Mouse (Mus musculus) v-Abl transformed pro-B cells (cell line): ENCODE measurements around the gene Usp28.

Source experiments
- in situ Hi-C, 2 experiments: fragments of 400-800 bp; cut with MboI; formaldehyde crosslinking; loops; one replicate each; pipeline ENCODE4 v1.15.1; 2025; ENCODE audit not compliant: unreplicated experiment in 2 of 2

Gene Usp28

DNA sequence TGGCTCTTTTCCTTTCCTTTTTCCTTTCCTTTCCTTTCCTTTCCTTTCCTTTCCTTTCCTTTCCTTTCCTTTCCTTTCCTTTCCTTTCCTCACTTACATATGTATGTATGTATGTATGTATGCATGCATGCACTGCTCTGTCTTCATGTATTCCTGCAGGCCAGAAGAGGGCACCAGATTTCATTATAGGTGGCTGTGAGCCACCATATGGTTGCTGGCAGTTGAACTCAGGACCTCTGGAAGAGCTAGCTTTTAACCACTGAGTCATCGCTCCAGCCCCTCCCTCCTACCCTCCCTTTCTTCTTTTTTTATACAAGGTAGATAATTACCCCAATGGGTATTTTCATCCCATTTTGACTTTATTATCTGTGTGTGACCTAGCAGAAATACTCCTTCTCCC, 10.6 kb downstream of the Usp28 start:
- in situ Hi-C loops, result loop anchor here in 1 of 2 experiments (25.0 kb wide), 1 partner anchor 1767 kb away; the partner anchor contains the start of genes Cryab, Fdxacb1 and Hspb2

DNA sequence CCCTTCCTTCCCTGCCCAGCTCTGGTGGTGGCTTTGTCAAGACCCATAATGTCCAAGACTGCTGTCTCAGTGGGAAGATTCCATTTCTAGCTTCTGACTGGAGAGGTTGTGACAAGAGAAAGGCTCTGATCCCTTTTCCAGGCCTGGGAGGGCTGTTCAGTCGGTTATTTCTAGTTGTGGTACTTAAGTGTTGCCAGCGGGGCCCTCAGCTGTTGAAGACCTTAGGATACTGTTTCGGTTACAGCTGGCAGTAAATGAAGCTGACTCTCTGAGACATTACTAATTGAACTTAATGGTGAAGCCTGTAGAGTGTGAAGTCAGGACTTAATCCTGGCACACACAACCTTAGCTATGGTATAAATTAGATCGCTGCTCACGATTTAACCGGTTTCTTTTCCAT, 14.1 kb downstream of the Usp28 start:
- in situ Hi-C loops, result loop anchor here in 1 of 2 experiments (25.0 kb wide), 1 partner anchor 1763 kb away; the partner anchor contains the start of genes Cryab, Fdxacb1 and Hspb2

DNA sequence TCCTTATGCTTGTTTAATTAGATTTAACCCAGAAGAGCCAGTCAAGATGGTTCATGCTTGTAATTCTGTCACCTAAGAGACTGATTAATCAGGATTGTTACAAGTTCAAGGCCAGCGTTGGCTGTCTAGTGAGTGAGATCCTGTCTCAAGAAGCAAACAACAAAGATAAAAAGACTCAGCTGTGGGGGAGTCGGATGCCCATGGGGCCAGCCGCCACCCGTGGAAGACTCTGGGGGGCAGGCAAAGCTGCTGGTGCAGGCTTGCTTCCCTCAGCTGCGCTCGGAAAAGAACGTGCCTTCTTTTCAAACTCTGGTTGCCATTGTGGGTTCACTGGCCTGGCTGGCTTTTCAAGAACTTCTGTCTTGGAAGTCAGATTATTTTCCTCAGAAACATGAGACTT, 30.6 kb downstream of the Usp28 start:
- in situ Hi-C loops, result no loop called here

DNA sequence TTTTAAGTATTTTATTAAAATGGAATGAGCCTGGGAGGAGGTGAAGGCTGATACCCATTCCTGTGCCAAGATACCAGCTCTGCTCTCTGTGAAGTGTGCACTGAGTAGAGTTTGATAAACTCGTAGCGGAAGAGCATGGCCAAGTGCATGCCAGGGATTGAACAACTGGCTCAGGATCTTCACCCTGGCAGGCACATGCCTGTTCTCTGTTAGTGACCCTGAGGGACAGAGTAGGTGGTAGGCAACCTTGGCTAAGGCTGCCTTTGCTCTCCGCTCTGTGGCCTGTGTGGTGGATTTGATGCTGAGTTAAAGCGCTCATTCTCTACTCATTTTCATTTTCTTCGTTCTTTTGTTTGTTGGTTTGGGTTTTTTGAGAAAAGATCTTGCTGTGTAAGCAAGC, 36.1 kb downstream of the Usp28 start:
- in situ Hi-C loops, result no loop called here

DNA sequence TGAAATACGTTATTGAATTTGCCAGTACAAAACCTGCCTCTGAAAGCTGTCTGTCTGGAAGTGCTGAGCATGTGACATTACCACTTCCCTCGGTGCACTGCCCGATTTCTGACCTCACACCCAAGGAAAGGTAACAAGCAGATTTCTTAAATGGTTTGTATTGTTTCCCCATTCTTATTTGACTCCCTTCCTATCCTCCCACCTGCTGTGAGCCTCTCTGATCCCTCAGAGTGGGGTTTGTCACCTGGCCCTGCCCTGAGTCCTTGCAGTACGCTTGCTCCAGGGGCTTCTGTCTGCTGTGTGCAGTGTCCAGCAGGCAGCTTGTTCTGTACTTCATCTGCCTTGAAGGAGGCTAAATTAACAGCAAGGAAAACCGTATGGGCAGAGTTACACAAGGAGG, 38.8 kb downstream of the Usp28 start:
- in situ Hi-C loops, result no loop called here

DNA sequence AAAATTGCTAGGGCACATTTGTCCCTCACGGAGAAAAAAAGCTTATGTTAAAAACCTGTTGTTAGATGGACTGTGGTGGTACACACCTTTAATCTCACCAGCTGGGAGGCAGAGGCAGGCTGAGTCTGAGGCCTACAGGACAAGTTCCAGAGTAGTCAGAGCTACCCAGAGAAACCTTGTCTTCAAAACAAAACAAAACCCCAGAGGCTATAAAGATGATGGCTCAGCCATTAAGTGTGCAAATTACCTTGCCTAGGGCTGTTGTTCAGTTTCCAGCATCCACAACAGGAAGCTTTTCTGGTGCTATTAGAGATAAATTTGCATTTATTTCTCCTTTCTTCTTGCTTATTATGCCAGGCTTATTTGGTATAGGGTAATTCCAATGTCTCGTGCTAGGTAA, 39.4 kb downstream of the Usp28 start:
- in situ Hi-C loops, result no loop called here

DNA sequence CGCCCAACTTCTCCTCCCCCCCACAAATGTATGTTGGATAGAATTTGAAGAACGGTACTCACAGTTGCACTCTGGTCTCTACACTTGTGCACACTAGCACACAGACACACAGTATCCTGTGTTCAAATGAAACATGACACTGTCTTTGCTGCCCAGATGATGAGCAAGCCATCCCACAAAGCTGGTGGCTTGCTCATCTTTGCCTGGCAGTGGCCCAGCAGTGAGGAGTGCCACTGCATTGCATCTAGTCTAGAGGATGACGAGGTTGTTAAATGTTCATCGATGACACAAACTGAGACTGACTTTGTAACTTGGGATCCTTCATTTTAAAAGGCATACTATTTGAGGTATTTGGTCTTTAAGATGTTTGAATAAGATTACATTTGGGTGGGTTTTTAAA, 49.6 kb downstream of the Usp28 start:
- in situ Hi-C loops, result no loop called here

DNA sequence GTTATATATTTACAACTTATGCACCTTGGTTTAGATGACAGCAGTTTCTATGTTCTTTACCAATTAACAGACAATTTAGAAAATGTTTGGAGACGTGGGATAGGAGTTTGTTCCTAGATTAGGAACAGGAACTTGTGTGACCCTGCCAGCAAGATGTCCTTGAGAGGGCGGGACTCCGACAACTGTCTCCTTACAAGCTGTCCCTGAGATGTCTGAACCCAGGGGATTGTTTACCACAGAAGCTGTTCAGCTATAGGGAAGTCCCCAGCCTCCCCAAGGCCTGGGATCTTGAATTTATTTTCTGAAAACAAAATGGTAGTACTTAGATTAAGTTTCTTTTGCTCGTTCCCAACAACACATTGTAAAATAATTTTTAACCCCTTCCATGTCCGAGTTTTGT, 65.7 kb downstream of the Usp28 start:
- in situ Hi-C loops, result loop anchor here (5.0 to 25.0 kb wide), 3 partner anchors 64 to 564 kb away; partner anchors contain the start of genes Gm5617 (in 2 of the 2), Rbm7 (in 2 of the 2), Rexo2 (in 2 of the 2) and Usp28 (in 2 of the 2)

DNA sequence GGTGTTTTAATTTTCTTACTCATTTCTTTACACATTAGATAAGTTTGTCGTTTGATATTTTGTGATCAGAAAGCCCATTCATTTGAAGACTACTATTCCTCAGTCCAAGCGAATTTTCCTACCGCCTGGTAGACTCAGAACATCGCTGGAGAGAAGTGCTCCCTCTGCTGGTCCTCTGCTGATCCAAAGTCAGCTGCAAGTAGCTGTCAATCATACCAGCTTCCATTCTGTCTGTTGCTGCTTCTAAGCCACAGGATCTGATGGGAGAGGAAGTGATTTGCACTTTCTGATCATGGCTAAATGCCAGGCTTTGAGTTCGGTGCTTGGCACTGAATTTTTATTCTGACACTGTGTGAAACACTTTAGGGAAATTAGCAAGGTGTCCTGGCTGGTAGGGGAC, 66.2 kb downstream of the Usp28 start:
- in situ Hi-C loops, result loop anchor here (5.0 to 25.0 kb wide), 3 partner anchors 64 to 564 kb away; partner anchors contain the start of genes Gm5617 (in 2 of the 2), Rbm7 (in 2 of the 2), Rexo2 (in 2 of the 2) and Usp28 (in 2 of the 2)

DNA sequence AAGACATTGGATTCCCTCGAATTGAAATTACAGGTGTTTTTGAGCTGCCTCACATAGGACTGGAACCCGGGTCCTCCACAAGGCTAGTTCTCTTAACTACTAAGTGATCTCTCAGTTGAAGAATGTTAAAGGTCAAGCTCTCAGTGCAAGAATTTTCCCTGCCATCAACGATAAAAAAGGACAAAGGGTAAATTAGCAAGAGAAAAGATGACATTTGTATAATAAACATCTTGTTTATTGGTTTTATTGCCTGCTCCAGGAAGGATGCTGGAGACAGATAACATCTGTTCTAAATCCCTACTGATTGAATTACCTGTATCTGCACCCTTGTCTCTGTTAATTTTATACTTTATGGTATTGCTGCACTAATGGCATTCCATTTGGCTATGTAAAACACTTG, 68.9 kb downstream of the Usp28 start:
- in situ Hi-C loops, result loop anchor here (5.0 to 25.0 kb wide), 3 partner anchors 67 to 567 kb away; partner anchors contain the start of genes Gm5617 (in 2 of the 2), Rbm7 (in 2 of the 2), Rexo2 (in 2 of the 2) and Usp28 (in 2 of the 2)

DNA sequence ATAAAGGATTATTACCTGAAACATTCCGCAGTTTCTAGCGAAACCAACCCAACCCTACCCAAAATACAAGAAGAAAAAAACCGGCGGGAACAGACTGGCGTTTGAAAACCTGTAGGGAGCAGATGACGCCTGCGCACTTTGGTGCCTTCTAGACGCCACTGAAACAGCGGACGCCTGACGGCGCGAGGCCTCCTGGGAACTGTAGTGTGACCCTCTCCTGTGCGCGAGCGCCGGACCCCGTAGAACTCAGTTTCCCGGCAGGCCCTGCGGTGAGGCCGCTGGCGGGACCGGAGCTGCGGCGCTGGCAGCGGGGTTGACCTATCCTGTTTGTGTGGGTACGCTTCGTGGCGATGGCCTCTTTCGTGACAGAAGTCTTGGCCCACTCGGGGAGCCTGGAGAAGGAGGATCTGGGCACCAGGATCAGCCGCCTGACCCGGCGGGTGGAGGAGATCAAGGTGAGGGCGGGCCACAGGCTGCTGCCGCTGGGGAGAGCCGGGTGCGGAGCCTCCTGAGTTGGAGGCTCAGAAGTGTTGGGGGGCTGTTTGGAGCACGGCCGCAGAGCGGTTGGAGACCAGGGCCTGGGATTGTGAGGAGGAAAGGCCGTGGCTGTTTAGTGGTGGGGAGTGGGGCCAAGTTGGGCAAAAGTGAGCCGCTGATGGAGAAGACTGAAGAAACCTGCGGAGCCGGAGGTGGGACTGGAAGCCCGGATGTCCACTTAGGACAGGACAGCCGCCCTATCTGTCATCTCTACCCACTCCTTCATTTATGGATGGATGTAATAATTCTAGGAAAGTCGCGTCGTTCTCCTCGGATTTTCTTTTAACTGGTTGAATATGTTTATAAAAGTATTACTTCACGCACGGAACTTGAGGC, 70.4 kb downstream of the Usp28 start, which contains the start of gene Zw10:
Zw10 (plus strand) TSS at position 281 of the 873 bp plus-strand sequence.
- in situ Hi-C loops, result loop anchor here (10.0 to 25.0 kb wide), 2 partner anchors 411 to 568 kb away; partner anchors contain the start of genes Gm5617 (in 2 of the 2), Rbm7 (in 2 of the 2) and Rexo2 (in 2 of the 2)

DNA sequence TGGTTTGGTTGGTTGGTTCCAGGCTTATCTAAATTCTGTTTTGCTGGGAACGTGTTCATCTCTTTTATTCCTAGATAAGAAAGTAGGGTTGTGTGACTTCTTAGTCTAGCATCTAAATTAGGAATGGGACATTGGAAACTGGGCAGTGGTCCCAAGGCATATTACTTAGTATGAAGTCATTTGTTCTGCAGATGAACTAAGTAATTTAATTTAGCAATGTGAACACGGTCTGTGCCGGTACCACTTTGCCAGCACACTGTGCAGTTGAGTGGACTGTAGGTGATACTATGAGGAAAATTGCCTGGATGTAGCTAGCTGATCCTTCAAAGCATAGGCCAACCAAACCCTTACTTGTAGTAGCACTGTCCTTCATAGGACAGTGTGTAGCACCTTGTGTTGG, 91.7 kb downstream of the Usp28 start:
- in situ Hi-C loops, result loop anchor here (25.0 kb wide), 2 partner anchors 1360 to 1385 kb away; no protein-coding TSS in a partner anchor

DNA sequence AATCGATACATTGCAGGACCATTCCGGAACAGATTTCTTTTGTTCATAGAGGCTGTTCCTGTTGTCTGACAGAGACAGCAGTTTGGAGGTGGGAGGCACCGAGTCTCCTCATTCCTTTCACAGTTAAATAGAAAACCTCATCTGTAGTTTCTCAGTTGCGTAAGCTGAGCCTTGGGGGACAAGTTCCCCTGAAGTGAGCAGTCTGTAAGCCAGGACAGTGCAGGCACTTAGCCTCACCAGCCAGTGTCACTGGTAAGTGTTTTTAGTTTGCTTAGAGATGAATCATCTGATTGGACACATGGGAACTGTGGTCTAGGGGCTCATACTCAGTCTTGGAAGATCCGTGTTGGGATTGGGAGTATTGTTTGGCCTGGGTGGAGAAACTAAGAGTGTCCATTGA, 95.9 kb downstream of the Usp28 start, which contains the start of gene Tmprss5:
Tmprss5 (plus strand) TSS at position 154 of the 400 bp plus-strand sequence.
- in situ Hi-C loops, result loop anchor here (5.0 to 25.0 kb wide), 4 partner anchors 204 to 1381 kb away; partner anchors contain the start of gene Ttc12 (in 2 of the 2)

DNA sequence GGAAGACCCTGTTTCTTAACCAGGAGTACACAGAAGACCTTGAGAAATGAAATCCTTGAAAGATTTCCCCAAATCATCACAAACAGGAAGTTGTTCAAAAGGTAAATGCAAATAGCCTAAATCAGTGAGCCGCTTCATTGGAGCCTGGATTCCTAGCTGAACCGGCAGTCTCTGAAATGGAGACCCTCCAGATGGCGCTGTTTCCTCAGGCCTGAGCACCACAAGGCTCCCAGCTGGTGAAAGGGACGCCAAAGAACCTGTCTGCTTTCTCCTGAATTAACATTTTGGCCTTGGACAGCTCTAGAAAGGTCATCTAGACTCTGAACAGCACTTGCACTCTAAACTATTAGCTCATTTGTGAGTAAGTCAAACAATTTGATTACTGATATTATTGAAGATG, 96.4 kb downstream of the Usp28 start:
- in situ Hi-C loops, result loop anchor here (5.0 to 25.0 kb wide), 4 partner anchors 203 to 1381 kb away; partner anchors contain the start of gene Ttc12 (in 2 of the 2)

DNA sequence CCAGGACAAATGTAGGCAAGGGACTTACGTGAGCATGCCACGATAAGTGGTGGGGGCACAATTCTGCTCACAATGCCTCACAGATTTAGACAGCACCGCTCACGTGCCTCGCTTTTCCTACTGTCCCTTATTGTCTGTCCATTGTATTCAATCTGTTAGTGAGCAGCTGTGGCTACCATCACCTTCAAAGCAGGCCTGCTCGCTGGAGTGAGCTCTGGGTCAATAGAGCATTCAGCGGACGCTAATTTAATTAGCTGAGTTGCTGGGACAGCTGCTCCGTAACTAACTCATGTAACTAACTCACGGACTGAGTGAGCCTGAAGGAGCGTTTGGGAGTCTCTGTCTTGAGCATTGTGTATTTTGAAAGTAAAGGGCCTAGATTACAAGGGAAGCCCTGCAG, 102.1 kb downstream of the Usp28 start:
- in situ Hi-C loops, result loop anchor here (10.0 to 25.0 kb wide), 3 partner anchors 197 to 1375 kb away; no protein-coding TSS in a partner anchor
